Mouse (Mus musculus): Measurements from ENCODE around the gene Nlrc5. TPM values are rescaled to one million over a fixed set of nuclear protein-coding genes. Genes with fewer than 3 reads are reported as not detected.

The Nlrc5 gene
- total and polyA plus RNA-seq, 3 experiments, result 0.03 TPM; not detected in 2

DNA sequence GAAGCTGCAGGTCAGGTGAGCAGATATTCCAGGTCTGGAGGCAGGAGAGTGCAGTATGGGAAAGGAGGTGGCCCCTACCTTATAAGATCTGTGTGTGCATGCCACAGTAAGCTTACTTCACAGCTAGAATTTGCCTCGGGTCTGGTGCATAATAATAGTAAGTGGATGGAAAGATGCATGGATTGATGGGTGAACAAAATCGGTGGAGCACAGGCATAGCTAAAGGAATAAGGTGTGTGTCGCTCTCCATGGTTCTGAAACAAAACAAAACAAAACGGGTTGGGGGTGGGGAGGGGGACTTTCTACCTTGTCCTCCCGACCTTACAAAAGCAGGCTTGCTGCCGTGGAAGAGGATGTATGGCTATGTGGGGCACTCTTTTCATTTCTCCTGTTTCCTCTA lies 47.9 kb downstream of the Nlrc5 start:
- peaks cover 0 to 2% of the 10 kb centered on the region in 2 experiments; a peak in 2 of 4 replicates for H3K27me3 ChIP-seq (ENCODE audit: control insufficient read depth in 1 of 2, insufficient read depth in 2 of 2, low read length in 2 of 2)
- no peak overlapping the region for H3K4me3 ChIP-seq (ENCODE audit: control insufficient read depth in 1 of 2, insufficient read depth in 1 of 2, low read depth in 2 of 2, low read length in 2 of 2)
- TF ChIP-seq POLR2AphosphoS5 (IDR thresholded peaks at IDR 0.05; ENCODE audit: borderline replicate concordance, low read depth, low read length) (no peak), RCOR1 (IDR thresholded peaks at IDR 0.05; ENCODE audit: low read depth, low read length) (no peak), USF2 (IDR thresholded peaks at IDR 0.05; ENCODE audit: borderline replicate concordance in 1 of 2, insufficient read depth in 1 of 2, low read depth in 1 of 2, low read length in 2 of 2) (no peak), EP300 (IDR thresholded peaks at IDR 0.05; ENCODE audit: low read depth in 1 of 2, low read length in 2 of 2) (no peak), USF1 (IDR thresholded peaks at IDR 0.05; ENCODE audit: low read depth, low read length) (no peak), SMC3 (IDR thresholded peaks at IDR 0.05; ENCODE audit: low read depth, low read length) (no peak), E2F4 (IDR thresholded peaks at IDR 0.05; ENCODE audit: borderline replicate concordance, low read depth, low read length) (no peak), TBP (IDR thresholded peaks at IDR 0.05; ENCODE audit: low read depth, low read length) (no peak), CTCF (IDR thresholded peaks at IDR 0.05 in 2 of 3, conservative IDR thresholded peaks at IDR 0.05 in 1 of 3; ENCODE audit: control insufficient read depth in 1 of 3, insufficient read depth in 1 of 3, low read depth in 2 of 3, low read length in 3 of 3, poor library complexity in 1 of 3, severe bottlenecking in 1 of 3) (no peak), ZMIZ1 (IDR thresholded peaks at IDR 0.05; ENCODE audit: low read depth, low read length) (no peak)
- no peak overlapping the region for H3K9ac ChIP-seq (ENCODE audit: control insufficient read depth, low read depth, low read length, poor library complexity, severe bottlenecking)
- H3K9me3 ChIP-seq (replicated peaks; ENCODE audit: insufficient read depth, low read length), result no peaks in the 10 kb centered on the region
- no peak overlapping the region for H3K27ac ChIP-seq (ENCODE audit: control insufficient read depth, low read depth, low read length)
- no peaks in the 10 kb centered on the region for H3K36me3 ChIP-seq (ENCODE audit: control insufficient read depth in 1 of 2, insufficient read depth in 2 of 2, low read length in 2 of 2)
- DNase-seq (ENCODE audit: low read depth, low spot score), result peak; percentile 40
- H3K4me1 ChIP-seq (ENCODE audit: control insufficient read depth in 1 of 2, insufficient read depth in 2 of 2, low read length in 2 of 2), result no peaks in the 10 kb centered on the region
- no peaks in the 10 kb centered on the region for H3K79me2 ChIP-seq (ENCODE audit: control insufficient read depth, insufficient read depth, low read length, poor library complexity)

DNA sequence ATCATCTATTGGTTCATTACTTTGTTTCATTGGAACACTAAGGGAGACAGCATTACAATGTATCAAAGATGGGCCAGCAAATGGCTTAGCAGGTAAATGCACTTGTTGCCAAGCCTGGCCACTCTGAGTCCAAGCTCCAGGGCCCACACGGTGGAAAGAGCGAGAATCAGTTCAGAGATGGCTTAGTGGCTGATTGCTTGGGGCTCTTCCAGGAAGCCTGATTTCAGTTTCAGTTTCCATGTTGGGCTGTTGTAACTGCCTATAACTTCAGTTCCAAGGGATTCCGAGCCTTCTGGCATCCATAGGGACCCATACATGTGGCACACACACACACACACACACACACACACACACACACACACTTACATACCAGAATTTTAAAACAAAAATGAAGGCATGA lies 51.1 kb downstream of the Nlrc5 start:
- Histone ChIP-seq H3K27me3 (ENCODE audit: control insufficient read depth in 1 of 2, insufficient read depth in 2 of 2, low read length in 2 of 2) (0 out of 4 replicates have a peak, but pooled peaks cover 0 to 2% of the 10 kb centered on the region in 2 experiments), H3K9ac (ENCODE audit: control insufficient read depth, low read depth, low read length, poor library complexity, severe bottlenecking) (no peak overlapping the region), H3K4me1 (ENCODE audit: control insufficient read depth in 1 of 2, insufficient read depth in 2 of 2, low read length in 2 of 2) (peaks cover 2 to 15% of the 10 kb centered on the region in 2 experiments), H3K9me3 (replicated peaks; ENCODE audit: insufficient read depth, low read length) (no peaks in the 10 kb centered on the region), H3K4me3 (ENCODE audit: control insufficient read depth in 1 of 2, insufficient read depth in 1 of 2, low read depth in 2 of 2, low read length in 2 of 2) (no peak overlapping the region), H3K36me3 (ENCODE audit: control insufficient read depth in 1 of 2, insufficient read depth in 2 of 2, low read length in 2 of 2) (no peaks in the 10 kb centered on the region), H3K79me2 (ENCODE audit: control insufficient read depth, insufficient read depth, low read length, poor library complexity) (no peaks in the 10 kb centered on the region), H3K27ac (ENCODE audit: control insufficient read depth, low read depth, low read length) (no peak overlapping the region)
- DNase-seq (ENCODE audit: low read depth, low spot score), result no peak
- no peak for TF ChIP-seq TCF12 (IDR thresholded peaks at IDR 0.05; ENCODE audit: low read depth, low read length)
- TF ChIP-seq BHLHE40 (IDR thresholded peaks at IDR 0.05; ENCODE audit: borderline replicate concordance, low read depth, low read length), result no peak
- no peak for TF ChIP-seq KAT2A (conservative IDR thresholded peaks at IDR 0.05; ENCODE audit: low read depth, low read length)
- TF ChIP-seq MAX (IDR thresholded peaks at IDR 0.05; ENCODE audit: low read length), result no peak
- TF ChIP-seq CHD1 (IDR thresholded peaks at IDR 0.05; ENCODE audit: low read depth, low read length), result no peak
- TF ChIP-seq POLR2AphosphoS2 (IDR thresholded peaks at IDR 0.05; ENCODE audit: low read length), result no peak
- no peak for TF ChIP-seq NELFE (IDR thresholded peaks at IDR 0.05; ENCODE audit: low read depth, low read length)
- TF ChIP-seq ZNF384 (IDR thresholded peaks at IDR 0.05; ENCODE audit: low read depth, low read length), result no peak
- TF ChIP-seq GATA1 (IDR thresholded peaks at IDR 0.05; ENCODE audit: low read depth, low read length), result no peak
